Mouse (Mus musculus) forelimb bud, embryonic 11.5 days (tissue): ENCODE data around the gene Clec2h.
A peak's percentile ranks its signal among the peaks of the same experiment; 100 is the strongest.
"Not testable (repeated sequence)": the region's sequence is repeated elsewhere in the genome, so short reads cannot be mapped to it uniquely, and the experiment has no call there.

ENCODE experiments used
- DNase-seq: peaks from one replicate; pipeline ENCODE4 v3.0.0-alpha.2; 2012; ENCODE audit warnings: low read depth, low spot score

The Clec2h gene

GRCm38 (mm10) chr6:128662206-128662605, at the start of gene Clec2h:
Gene Clec2h (plus strand): TSS chr6:128662385.
- DNase-seq = no peak

GRCm38 (mm10) chr6:128622733-128623132, 39.5 kb upstream of the Clec2h start:
- no peak for DNase-seq

- not testable (repeated sequence) for DNase-seq
Measured at GRCm38 (mm10) chr6:128623433-128623832, 38.8 kb upstream of the Clec2h start, which contains the start of gene Klrb1a. Gene Klrb1a (minus strand): TSS chr6:128623533.

GRCm38 (mm10) chr6:128624425-128624824, 37.8 kb upstream of the Clec2h start:
- DNase-seq = no peak

GRCm38 (mm10) chr6:128625246-128625645, 36.9 kb upstream of the Clec2h start:
- not testable (repeated sequence) for DNase-seq

- peak; percentile 61 for DNase-seq
Measured at GRCm38 (mm10) chr6:128629771-128630739, 32.1 kb upstream of the Clec2h start.

- not testable (repeated sequence) for DNase-seq
Measured at GRCm38 (mm10) chr6:128630912-128631905, 31.0 kb upstream of the Clec2h start.

GRCm38 (mm10) chr6:128640673-128641072, 21.5 kb upstream of the Clec2h start:
- DNase-seq = no peak

GRCm38 (mm10) chr6:128641116-128641716, 21.0 kb upstream of the Clec2h start:
- no peak for DNase-seq

- DNase-seq = no peak
Measured at GRCm38 (mm10) chr6:128643999-128644398, 18.2 kb upstream of the Clec2h start.

- not testable (repeated sequence) for DNase-seq
Measured at GRCm38 (mm10) chr6:128644694-128645093, 17.5 kb upstream of the Clec2h start.

GRCm38 (mm10) chr6:128645708-128646107, 16.5 kb upstream of the Clec2h start:
- not testable (repeated sequence) for DNase-seq

- DNase-seq = no peak
Measured at GRCm38 (mm10) chr6:128649681-128650080, 12.5 kb upstream of the Clec2h start.

GRCm38 (mm10) chr6:128650187-128650586, 12.0 kb upstream of the Clec2h start:
- no peak for DNase-seq

GRCm38 (mm10) chr6:128650827-128651226, 11.4 kb upstream of the Clec2h start:
- not testable (repeated sequence) for DNase-seq

- no peak for DNase-seq
Measured at GRCm38 (mm10) chr6:128652938-128653337, 9.2 kb upstream of the Clec2h start.

GRCm38 (mm10) chr6:128661249-128661648, 936 bp upstream of the Clec2h start:
- DNase-seq = no peak

- DNase-seq = no peak
Measured at GRCm38 (mm10) chr6:128669936-128670335, 7.8 kb downstream of the Clec2h start.

- no peak for DNase-seq
Measured at GRCm38 (mm10) chr6:128679574-128679973, 17.4 kb downstream of the Clec2h start.

GRCm38 (mm10) chr6:128701691-128702090, 39.5 kb downstream of the Clec2h start:
- no peak for DNase-seq

GRCm38 (mm10) chr6:128722959-128723358, 60.8 kb downstream of the Clec2h start, which contains the start of gene Klrb1:
Gene Klrb1 (minus strand): TSS chr6:128723059.
- no peak for DNase-seq
